Mouse (Mus musculus): ENCODE data around the gene Kbtbd4. TPM values are rescaled to one million over a fixed set of nuclear protein-coding genes. Genes with fewer than 3 reads are reported as not detected.

Kbtbd4 gene
- 27.8 and 29.8 TPM in 2 replicates for polyA plus RNA-seq (2015; fragmentation: Nextera tagmentation; extraction: Ambion mirVana)

- Histone ChIP-seq H3K27ac (peak within 1 kb of the TSS; percentile 97), H3K9ac (peak within 1 kb of the TSS; percentile 98), H3K27me3 (replicated peaks) (no peaks in the 10 kb centered on the region), H3K4me1 (replicated peaks) (peaks cover 9% of the 10 kb centered on the region), H3K4me3 (replicated peaks) (peak within 1 kb of the TSS; percentile 96), H3K4me2 (replicated peaks) (peak within 1 kb of the TSS; percentile 65), H3K9me3 (no peaks in the 10 kb centered on the region), H3K36me3 (peaks cover 12% of the 10 kb centered on the region)
- WGBS = under 1% methylated on average over 43 of the region's 43 CpGs
- peak; percentile 98 for ATAC-seq
Measured at GRCm38 (mm10) chr2:90904076-90904855, at the start of gene Kbtbd4, which contains the start of gene Ndufs3. Gene Kbtbd4, plus strand, starts transcription at chr2:90904740. Gene Ndufs3, minus strand, starts transcription at chr2:90904827.

- Histone ChIP-seq H3K9ac (no peak overlapping the region), H3K4me1 (replicated peaks) (no peaks in the 10 kb centered on the region), H3K27ac (no peak overlapping the region), H3K4me3 (replicated peaks) (no peak overlapping the region), H3K4me2 (replicated peaks) (no peak overlapping the region), H3K36me3 (peaks cover 29% of the 10 kb centered on the region), H3K27me3 (replicated peaks) (no peaks in the 10 kb centered on the region), H3K9me3 (no peaks in the 10 kb centered on the region)
- 98% methylated on average over 2 of the region's 2 CpGs for WGBS
- ATAC-seq = no peak
Measured at GRCm38 (mm10) chr2:90861486-90861885, 43.1 kb upstream of the Kbtbd4 start.

GRCm38 (mm10) chr2:90864184-90864583 lies 40.4 kb upstream of the Kbtbd4 start:
- no peak overlapping the region for H3K9ac ChIP-seq
- ATAC-seq = no peak
- no peak overlapping the region for H3K4me3 ChIP-seq (replicated peaks)
- H3K36me3 ChIP-seq = peaks cover 28% of the 10 kb centered on the region
- H3K4me2 ChIP-seq (replicated peaks) = no peak overlapping the region
- H3K4me1 ChIP-seq (replicated peaks) = no peaks in the 10 kb centered on the region
- no peaks in the 10 kb centered on the region for H3K9me3 ChIP-seq
- H3K27me3 ChIP-seq (replicated peaks) = no peaks in the 10 kb centered on the region
- H3K27ac ChIP-seq = no peak overlapping the region

GRCm38 (mm10) chr2:90866524-90866923 lies 38.0 kb upstream of the Kbtbd4 start:
- WGBS = 24% methylated on average over 3 of the region's 3 CpGs

GRCm38 (mm10) chr2:90870136-90870601 lies 34.4 kb upstream of the Kbtbd4 start:
- Histone ChIP-seq H3K9me3 (no peaks in the 10 kb centered on the region), H3K27ac (peak overlapping the region; percentile 52), H3K4me1 (replicated peaks) (peaks cover 13% of the 10 kb centered on the region), H3K27me3 (replicated peaks) (no peaks in the 10 kb centered on the region), H3K9ac (0 out of 2 replicates have a peak overlapping the region, but pooled peaks have one; percentile 20), H3K36me3 (peaks cover 14% of the 10 kb centered on the region), H3K4me3 (replicated peaks) (no peak overlapping the region), H3K4me2 (replicated peaks) (no peak overlapping the region)
- ATAC-seq = peak; percentile 69
- WGBS = 11% methylated on average over 4 of the region's 4 CpGs

More at GRCm38 (mm10) chr2:90866524-90866923, 38.0 kb upstream of the Kbtbd4 start:
- Histone ChIP-seq H3K4me2 (replicated peaks) (no peak overlapping the region), H3K36me3 (peaks cover 24% of the 10 kb centered on the region), H3K27me3 (replicated peaks) (no peaks in the 10 kb centered on the region), H3K9ac (no peak overlapping the region), H3K4me3 (replicated peaks) (no peak overlapping the region), H3K27ac (no peak overlapping the region), H3K4me1 (replicated peaks) (peaks cover 13% of the 10 kb centered on the region), H3K9me3 (no peaks in the 10 kb centered on the region)
- ATAC-seq = peak; percentile 84

- no peak overlapping the region for H3K4me2 ChIP-seq (replicated peaks)
- H3K9me3 ChIP-seq = no peaks in the 10 kb centered on the region
- 69% methylated on average over 8 of the region's 8 CpGs for WGBS
- no peak overlapping the region for H3K27ac ChIP-seq
- no peak overlapping the region for H3K9ac ChIP-seq
- no peaks in the 10 kb centered on the region for H3K27me3 ChIP-seq (replicated peaks)
- no peak overlapping the region for H3K4me3 ChIP-seq (replicated peaks)
- H3K36me3 ChIP-seq = peaks cover 5% of the 10 kb centered on the region; the same call in 1 of the 2 replicates
- peaks cover 13% of the 10 kb centered on the region for H3K4me1 ChIP-seq (replicated peaks)
- no peak for ATAC-seq
Measured at GRCm38 (mm10) chr2:90871180-90871961, 33.2 kb upstream of the Kbtbd4 start.

- Histone ChIP-seq H3K4me1 (replicated peaks) (peaks cover 13% of the 10 kb centered on the region), H3K36me3 (no peaks in the 10 kb centered on the region), H3K4me2 (replicated peaks) (no peak overlapping the region), H3K27me3 (replicated peaks) (no peaks in the 10 kb centered on the region), H3K9me3 (no peaks in the 10 kb centered on the region), H3K27ac (no peak overlapping the region), H3K4me3 (replicated peaks) (no peak overlapping the region), H3K9ac (no peak overlapping the region)
- no peak for ATAC-seq
- WGBS = 82% methylated on average over 1 of the region's 1 CpGs
Measured at GRCm38 (mm10) chr2:90874025-90874424, 30.5 kb upstream of the Kbtbd4 start.

- no peak overlapping the region for H3K4me2 ChIP-seq (replicated peaks)
- WGBS = 70% methylated on average over 2 of the region's 2 CpGs
- no peaks in the 10 kb centered on the region for H3K36me3 ChIP-seq
- H3K4me3 ChIP-seq (replicated peaks) = no peak overlapping the region
- H3K9ac ChIP-seq = no peak overlapping the region
- no peaks in the 10 kb centered on the region for H3K9me3 ChIP-seq
- H3K27ac ChIP-seq = no peak overlapping the region
- peaks cover 6% of the 10 kb centered on the region; the same call in 1 of the 2 replicates for H3K4me1 ChIP-seq (replicated peaks)
- no peak for ATAC-seq
- H3K27me3 ChIP-seq (replicated peaks) = no peaks in the 10 kb centered on the region
Measured at GRCm38 (mm10) chr2:90875239-90875638, 29.3 kb upstream of the Kbtbd4 start.

- no peak for ATAC-seq
- no peaks in the 10 kb centered on the region for H3K4me1 ChIP-seq (replicated peaks)
- H3K9ac ChIP-seq = no peak overlapping the region
- no peaks in the 10 kb centered on the region for H3K27me3 ChIP-seq (replicated peaks)
- WGBS = 49% methylated on average over 5 of the region's 5 CpGs
- H3K36me3 ChIP-seq = no peaks in the 10 kb centered on the region
- H3K4me2 ChIP-seq (replicated peaks) = no peak overlapping the region
- no peak overlapping the region for H3K4me3 ChIP-seq (replicated peaks)
- no peak overlapping the region for H3K27ac ChIP-seq
- no peaks in the 10 kb centered on the region for H3K9me3 ChIP-seq
Measured at GRCm38 (mm10) chr2:90877584-90878259, 26.8 kb upstream of the Kbtbd4 start.

GRCm38 (mm10) chr2:90879419-90879818 lies 25.1 kb upstream of the Kbtbd4 start:
- H3K4me2 ChIP-seq (replicated peaks) = no peak overlapping the region
- no peak for ATAC-seq
- no peaks in the 10 kb centered on the region for H3K27me3 ChIP-seq (replicated peaks)
- no peaks in the 10 kb centered on the region for H3K4me1 ChIP-seq (replicated peaks)
- H3K4me3 ChIP-seq (replicated peaks) = no peak overlapping the region
- no peak overlapping the region for H3K27ac ChIP-seq
- H3K9me3 ChIP-seq = no peaks in the 10 kb centered on the region
- H3K9ac ChIP-seq = no peak overlapping the region
- H3K36me3 ChIP-seq = no peaks in the 10 kb centered on the region

GRCm38 (mm10) chr2:90880144-90880785 lies 24.3 kb upstream of the Kbtbd4 start:
- no peak overlapping the region for H3K4me3 ChIP-seq (replicated peaks)
- 42% methylated on average over 6 of the region's 6 CpGs for WGBS
- no peak overlapping the region for H3K4me2 ChIP-seq (replicated peaks)
- H3K27me3 ChIP-seq (replicated peaks) = 0 out of 2 replicates have a peak, but pooled peaks cover 2% of the 10 kb centered on the region
- peaks cover under 1% of the 10 kb centered on the region; the same call in 1 of the 2 replicates for H3K4me1 ChIP-seq (replicated peaks)
- H3K9me3 ChIP-seq = no peaks in the 10 kb centered on the region
- H3K9ac ChIP-seq = no peak overlapping the region
- H3K27ac ChIP-seq = no peak overlapping the region
- no peak for ATAC-seq
- no peaks in the 10 kb centered on the region for H3K36me3 ChIP-seq

Measured in intestine, embryonic 15.5 days (tissue).